Mouse (Mus musculus) retina, postnatal 7 days (tissue): Measurements from ENCODE around the gene Cfap45.

Experiments
- DNase-seq: peaks from one replicate; pipeline ENCODE4 v3.0.0-alpha.2; 2012; ENCODE audit warnings: low read depth, low spot score

Cfap45 gene

GRCm38 (mm10) chr1:172496030-172496429, 24.6 kb upstream of the Cfap45 start:
- DNase-seq = no peak

- no peak for DNase-seq
Measured at GRCm38 (mm10) chr1:172497428-172497827, 23.2 kb upstream of the Cfap45 start.

GRCm38 (mm10) chr1:172499765-172500441, 20.7 kb upstream of the Cfap45 start, which contains the start of gene Tagln2:
Gene Tagln2, plus strand, starts transcription at chr1:172500047.
- no peak for DNase-seq

- DNase-seq = no peak
Measured at GRCm38 (mm10) chr1:172500451-172501370, 19.9 kb upstream of the Cfap45 start.

- DNase-seq = no peak
Measured at GRCm38 (mm10) chr1:172501371-172502144, 19.0 kb upstream of the Cfap45 start.

GRCm38 (mm10) chr1:172502145-172503110, 18.2 kb upstream of the Cfap45 start:
- no peak for DNase-seq

GRCm38 (mm10) chr1:172503111-172503997, 17.2 kb upstream of the Cfap45 start:
- DNase-seq = peak; percentile 40

GRCm38 (mm10) chr1:172504756-172505155, 15.8 kb upstream of the Cfap45 start:
- no peak for DNase-seq

GRCm38 (mm10) chr1:172507001-172507400, 13.6 kb upstream of the Cfap45 start:
- DNase-seq = no peak

- DNase-seq = no peak
Measured at GRCm38 (mm10) chr1:172507701-172508100, 12.9 kb upstream of the Cfap45 start.

GRCm38 (mm10) chr1:172508172-172508571, 12.4 kb upstream of the Cfap45 start:
- DNase-seq = no peak

GRCm38 (mm10) chr1:172509235-172509634, 11.4 kb upstream of the Cfap45 start:
- DNase-seq = no peak

- no peak for DNase-seq
Measured at GRCm38 (mm10) chr1:172509983-172510382, 10.6 kb upstream of the Cfap45 start.

- DNase-seq = no peak
Measured at GRCm38 (mm10) chr1:172510421-172510972, 10.1 kb upstream of the Cfap45 start.

- DNase-seq = no peak
Measured at GRCm38 (mm10) chr1:172512962-172513361, 7.6 kb upstream of the Cfap45 start.

GRCm38 (mm10) chr1:172513525-172514212, 6.9 kb upstream of the Cfap45 start:
- no peak for DNase-seq

- DNase-seq = no peak
Measured at GRCm38 (mm10) chr1:172514213-172514529, 6.4 kb upstream of the Cfap45 start.

- no peak for DNase-seq
Measured at GRCm38 (mm10) chr1:172514551-172515268, 5.9 kb upstream of the Cfap45 start.
